Mouse (Mus musculus): ENCODE data around the gene Srbd1. TPM values are rescaled to one million over a fixed set of nuclear protein-coding genes. Genes with fewer than 3 reads are reported as not detected.
A peak's percentile ranks its signal among the peaks of the same experiment; 100 is the strongest.

Srbd1 gene
- polyA plus RNA-seq, 1 experiment from 2014 or later = 6.7 TPM

DNA sequence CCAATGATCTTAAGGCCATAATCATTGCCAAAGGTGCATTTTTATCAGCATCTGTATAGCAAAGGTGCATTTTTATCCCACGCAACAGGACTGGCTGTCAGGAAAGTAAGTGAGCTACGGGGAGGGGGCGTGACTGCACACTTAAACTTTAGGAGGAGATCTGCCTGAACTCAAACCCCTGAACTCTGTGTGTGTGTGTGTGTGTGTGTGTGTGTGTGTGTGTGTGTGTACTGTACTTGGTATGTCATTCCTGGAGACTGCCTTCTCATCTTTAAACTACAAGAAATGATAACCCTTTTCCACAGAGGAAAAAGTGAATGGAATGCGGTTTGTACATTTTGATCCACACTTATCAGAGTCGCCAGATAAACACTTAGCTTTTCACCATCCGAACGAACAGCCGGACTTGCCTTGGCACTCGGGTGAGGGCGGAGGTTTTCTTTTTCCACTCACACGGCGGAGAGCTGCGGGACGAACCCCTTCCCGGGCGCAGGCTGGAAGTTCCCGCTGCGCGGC is 21.1 kb upstream of the Srbd1 start:
- Histone ChIP-seq H3K36me3 (ENCODE audit: control insufficient read depth, insufficient read depth, low read length) (0 out of 2 replicates have a peak, but pooled peaks cover 4% of the 10 kb centered on the region), H3K9me3 (ENCODE audit: control insufficient read depth, low read length) (no peaks in the 10 kb centered on the region), H3K9ac (ENCODE audit: low read length) (peak overlapping the region; percentile 97), H3K4me2 (ENCODE audit: low read length) (peak overlapping the region; percentile 97), H3K27me3 (ENCODE audit: control insufficient read depth, insufficient read depth, low read length) (no peaks in the 10 kb centered on the region), H3K27ac (replicated peaks in 1 of 2; ENCODE audit: control insufficient read depth in 1 of 2, insufficient read depth in 1 of 2, low read depth in 2 of 2, low read length in 2 of 2) (peak overlapping the region; percentile 86 to 99), H3K4me1 (ENCODE audit: control insufficient read depth in 2 of 2, insufficient read depth in 2 of 2, low read length in 2 of 2) (peaks cover 25 to 40% of the 10 kb centered on the region in 2 experiments), H3K4me3 (ENCODE audit: control insufficient read depth in 1 of 2, insufficient read depth in 1 of 2, low read depth in 1 of 2, low read length in 2 of 2) (peak overlapping the region; percentile 54 to 71)
- ATAC-seq (ENCODE audit: insufficient number of reproducible peaks, insufficient read depth, low FRiP score, low read depth) = no peak
- WGBS = 3% methylated on average over 19 of the region's 19 CpGs

DNA sequence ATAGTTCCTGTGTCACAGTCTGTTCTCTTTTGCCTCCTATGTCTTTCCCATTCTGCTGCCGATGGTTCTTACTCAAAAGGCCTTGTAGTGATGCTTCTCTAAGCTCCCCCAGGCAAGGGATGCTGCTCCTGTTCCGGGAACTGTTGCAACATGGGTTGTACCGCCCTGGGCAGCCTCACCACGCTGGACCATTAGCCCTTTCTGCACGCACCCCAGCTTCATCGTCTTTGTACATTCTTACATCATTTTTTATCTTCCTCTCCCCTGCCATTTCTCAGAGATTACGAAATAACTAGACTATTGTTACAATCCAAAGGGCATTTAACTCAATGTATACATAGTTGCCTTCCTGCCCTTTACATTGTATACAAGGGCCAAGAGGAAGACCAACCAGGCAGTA is 19.4 kb upstream of the Srbd1 start:
- Histone ChIP-seq H3K27ac (replicated peaks in 1 of 2; ENCODE audit: control insufficient read depth in 1 of 2, insufficient read depth in 1 of 2, low read depth in 2 of 2, low read length in 2 of 2) (no peak overlapping the region), H3K36me3 (ENCODE audit: control insufficient read depth, insufficient read depth, low read length) (no peaks in the 10 kb centered on the region), H3K4me3 (ENCODE audit: control insufficient read depth in 1 of 2, insufficient read depth in 1 of 2, low read depth in 1 of 2, low read length in 2 of 2) (no peak overlapping the region), H3K27me3 (ENCODE audit: control insufficient read depth, insufficient read depth, low read length) (no peaks in the 10 kb centered on the region), H3K9me3 (ENCODE audit: control insufficient read depth, low read length) (no peaks in the 10 kb centered on the region), H3K4me2 (ENCODE audit: low read length) (no peak overlapping the region), H3K9ac (ENCODE audit: low read length) (no peak overlapping the region), H3K4me1 (ENCODE audit: control insufficient read depth in 2 of 2, insufficient read depth in 2 of 2, low read length in 2 of 2) (peaks cover 13 to 23% of the 10 kb centered on the region in 2 experiments; a peak in 3 of 4 replicates)
- 74% methylated on average over 7 of the region's 7 CpGs for WGBS
- ATAC-seq (ENCODE audit: insufficient number of reproducible peaks, insufficient read depth, low FRiP score, low read depth) = no peak

DNA sequence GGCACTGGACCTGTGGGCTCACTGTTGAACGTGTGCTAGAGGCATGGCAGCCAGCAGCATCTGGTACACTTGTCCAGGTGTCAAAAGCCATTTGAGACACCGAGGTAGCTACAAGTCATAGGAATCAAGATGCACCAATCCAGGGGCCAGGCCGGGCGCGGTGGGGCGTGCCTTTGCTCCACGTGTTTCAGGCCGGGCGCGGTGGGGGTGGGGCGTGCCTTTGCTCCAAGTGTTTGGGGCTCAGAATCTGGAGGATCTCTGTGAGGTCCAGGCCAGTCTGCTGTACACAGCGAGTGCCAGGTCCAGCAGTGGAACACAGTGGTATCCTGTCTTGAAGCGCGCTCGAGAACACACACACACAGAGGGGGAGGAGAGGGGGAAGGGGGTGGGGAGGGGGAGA is 17.7 kb upstream of the Srbd1 start:
- WGBS = 52% methylated on average over 15 of the region's 15 CpGs

DNA sequence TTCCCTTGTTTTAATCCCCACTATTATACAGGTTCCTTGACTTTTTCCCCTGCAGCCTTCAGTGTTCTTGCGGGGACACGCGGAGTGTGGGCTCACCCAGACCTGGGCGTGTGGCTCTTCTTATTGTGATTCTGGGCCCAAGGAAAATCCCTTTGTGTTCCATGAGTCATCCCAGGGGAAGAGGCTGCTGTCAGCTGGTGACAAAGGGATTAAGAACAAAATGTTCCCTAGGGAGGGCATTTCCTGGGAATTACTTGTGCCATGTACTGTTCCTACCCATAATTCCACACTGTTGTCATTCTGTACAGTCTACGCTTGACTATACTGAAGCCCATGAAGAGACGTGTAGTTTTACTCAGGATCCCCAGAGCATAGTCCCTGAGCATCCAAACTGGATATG is 12.0 kb upstream of the Srbd1 start:
- Histone ChIP-seq H3K36me3 (ENCODE audit: control insufficient read depth, insufficient read depth, low read length) (no peaks in the 10 kb centered on the region), H3K27me3 (ENCODE audit: control insufficient read depth, insufficient read depth, low read length) (no peaks in the 10 kb centered on the region), H3K4me3 (ENCODE audit: control insufficient read depth in 1 of 2, insufficient read depth in 1 of 2, low read depth in 1 of 2, low read length in 2 of 2) (no peak overlapping the region), H3K9me3 (ENCODE audit: control insufficient read depth, low read length) (no peaks in the 10 kb centered on the region; the same call in 1 of the 2 replicates), H3K4me1 (ENCODE audit: control insufficient read depth in 2 of 2, insufficient read depth in 2 of 2, low read length in 2 of 2) (peaks cover 0 to 2% of the 10 kb centered on the region in 2 experiments; a peak in 2 of 4 replicates), H3K4me2 (ENCODE audit: low read length) (no peak overlapping the region), H3K27ac (replicated peaks in 1 of 2; ENCODE audit: control insufficient read depth in 1 of 2, insufficient read depth in 1 of 2, low read depth in 2 of 2, low read length in 2 of 2) (no peak overlapping the region), H3K9ac (ENCODE audit: low read length) (no peak overlapping the region)
- 69% methylated on average over 6 of the region's 6 CpGs for WGBS
- ATAC-seq (ENCODE audit: insufficient number of reproducible peaks, insufficient read depth, low FRiP score, low read depth) = no peak

More for the DNA sequence above, 17.7 kb upstream of the Srbd1 start:
- Histone ChIP-seq H3K27me3 (ENCODE audit: control insufficient read depth, insufficient read depth, low read length) (no peaks in the 10 kb centered on the region), H3K9me3 (ENCODE audit: control insufficient read depth, low read length) (no peaks in the 10 kb centered on the region), H3K36me3 (ENCODE audit: control insufficient read depth, insufficient read depth, low read length) (no peaks in the 10 kb centered on the region), H3K4me2 (ENCODE audit: low read length) (no peak overlapping the region), H3K27ac (replicated peaks in 1 of 2; ENCODE audit: control insufficient read depth in 1 of 2, insufficient read depth in 1 of 2, low read depth in 2 of 2, low read length in 2 of 2) (no peak overlapping the region), H3K4me3 (ENCODE audit: control insufficient read depth in 1 of 2, insufficient read depth in 1 of 2, low read depth in 1 of 2, low read length in 2 of 2) (no peak overlapping the region), H3K4me1 (ENCODE audit: control insufficient read depth in 2 of 2, insufficient read depth in 2 of 2, low read length in 2 of 2) (peaks cover 11 to 16% of the 10 kb centered on the region in 2 experiments; a peak in 3 of 4 replicates), H3K9ac (ENCODE audit: low read length) (no peak overlapping the region)
- ATAC-seq (ENCODE audit: insufficient number of reproducible peaks, insufficient read depth, low FRiP score, low read depth) = no peak

DNA sequence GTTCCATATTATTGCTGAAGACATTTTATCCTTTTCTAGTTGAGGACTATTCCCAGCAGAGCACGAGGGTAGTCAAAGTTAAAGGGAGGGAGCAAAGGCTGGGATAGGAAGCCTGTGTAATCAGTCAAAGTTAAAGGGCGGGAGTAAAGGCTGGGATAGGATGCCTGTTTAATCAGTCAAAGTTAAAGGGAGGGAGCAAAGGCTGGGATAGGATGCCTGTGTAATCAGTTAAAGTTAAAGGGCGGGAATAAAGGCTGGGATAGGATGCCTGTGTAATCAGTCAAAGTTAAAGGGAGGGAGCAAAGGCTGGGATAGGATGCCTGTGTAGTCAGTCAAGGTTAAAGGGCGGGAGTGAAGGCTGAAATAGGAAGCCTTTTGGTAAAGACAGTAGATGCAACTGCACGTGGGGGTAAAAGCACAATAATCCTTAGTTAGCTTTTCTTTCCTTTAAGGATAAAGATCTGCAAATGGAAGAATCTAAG is 5.9 kb upstream of the Srbd1 start:
- H3K4me2 ChIP-seq (ENCODE audit: low read length) = peak overlapping the region; percentile 47; the same call in 1 of the 2 replicates
- H3K27me3 ChIP-seq (ENCODE audit: control insufficient read depth, insufficient read depth, low read length) = no peaks in the 10 kb centered on the region
- peaks cover 0 to 2% of the 10 kb centered on the region in 2 experiments; a peak in 3 of 4 replicates for H3K4me1 ChIP-seq (ENCODE audit: control insufficient read depth in 2 of 2, insufficient read depth in 2 of 2, low read length in 2 of 2)
- peak; percentile 87 for ATAC-seq (ENCODE audit: insufficient number of reproducible peaks, insufficient read depth, low FRiP score, low read depth)
- no peak overlapping the region for H3K9ac ChIP-seq (ENCODE audit: low read length)
- no peaks in the 10 kb centered on the region for H3K36me3 ChIP-seq (ENCODE audit: control insufficient read depth, insufficient read depth, low read length)
- 6% methylated on average over 5 of the region's 5 CpGs for WGBS
- H3K27ac ChIP-seq (replicated peaks in 1 of 2; ENCODE audit: control insufficient read depth in 1 of 2, insufficient read depth in 1 of 2, low read depth in 2 of 2, low read length in 2 of 2) = no peak overlapping the region
- no peak overlapping the region for H3K4me3 ChIP-seq (ENCODE audit: control insufficient read depth in 1 of 2, insufficient read depth in 1 of 2, low read depth in 1 of 2, low read length in 2 of 2)
- H3K9me3 ChIP-seq (ENCODE audit: control insufficient read depth, low read length) = no peaks in the 10 kb centered on the region; the same call in 1 of the 2 replicates

DNA sequence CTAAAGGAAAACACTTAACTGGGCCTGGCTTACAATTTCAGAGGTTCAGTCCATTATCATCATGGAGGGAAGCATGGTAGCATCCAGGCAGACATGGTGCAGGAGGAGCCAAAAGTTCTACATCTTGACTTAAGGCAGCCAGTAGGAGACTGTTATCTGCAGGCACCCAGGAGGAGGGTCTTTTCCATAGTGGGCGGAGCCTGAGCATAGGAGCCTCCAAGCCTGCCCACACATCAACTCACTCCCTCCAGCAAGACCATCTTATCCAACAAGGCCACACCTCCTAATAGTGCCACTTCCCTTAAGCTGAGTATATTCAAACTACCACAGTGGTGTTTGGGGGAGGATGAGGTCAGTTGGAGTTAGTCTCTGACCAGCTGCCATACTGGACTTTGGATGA is 4.8 kb upstream of the Srbd1 start:
- Histone ChIP-seq H3K27ac (replicated peaks in 1 of 2; ENCODE audit: control insufficient read depth in 1 of 2, insufficient read depth in 1 of 2, low read depth in 2 of 2, low read length in 2 of 2) (no peak overlapping the region), H3K36me3 (ENCODE audit: control insufficient read depth, insufficient read depth, low read length) (no peaks in the 10 kb centered on the region), H3K9ac (ENCODE audit: low read length) (no peak overlapping the region), H3K4me2 (ENCODE audit: low read length) (no peak overlapping the region), H3K9me3 (ENCODE audit: control insufficient read depth, low read length) (no peaks in the 10 kb centered on the region; the same call in 1 of the 2 replicates), H3K4me1 (ENCODE audit: control insufficient read depth in 2 of 2, insufficient read depth in 2 of 2, low read length in 2 of 2) (peaks cover 4 to 7% of the 10 kb centered on the region in 2 experiments), H3K27me3 (ENCODE audit: control insufficient read depth, insufficient read depth, low read length) (no peaks in the 10 kb centered on the region), H3K4me3 (ENCODE audit: control insufficient read depth in 1 of 2, insufficient read depth in 1 of 2, low read depth in 1 of 2, low read length in 2 of 2) (no peak overlapping the region)
- no peak for ATAC-seq (ENCODE audit: insufficient number of reproducible peaks, insufficient read depth, low FRiP score, low read depth)
- 89% methylated on average over 1 of the region's 1 CpGs for WGBS

DNA sequence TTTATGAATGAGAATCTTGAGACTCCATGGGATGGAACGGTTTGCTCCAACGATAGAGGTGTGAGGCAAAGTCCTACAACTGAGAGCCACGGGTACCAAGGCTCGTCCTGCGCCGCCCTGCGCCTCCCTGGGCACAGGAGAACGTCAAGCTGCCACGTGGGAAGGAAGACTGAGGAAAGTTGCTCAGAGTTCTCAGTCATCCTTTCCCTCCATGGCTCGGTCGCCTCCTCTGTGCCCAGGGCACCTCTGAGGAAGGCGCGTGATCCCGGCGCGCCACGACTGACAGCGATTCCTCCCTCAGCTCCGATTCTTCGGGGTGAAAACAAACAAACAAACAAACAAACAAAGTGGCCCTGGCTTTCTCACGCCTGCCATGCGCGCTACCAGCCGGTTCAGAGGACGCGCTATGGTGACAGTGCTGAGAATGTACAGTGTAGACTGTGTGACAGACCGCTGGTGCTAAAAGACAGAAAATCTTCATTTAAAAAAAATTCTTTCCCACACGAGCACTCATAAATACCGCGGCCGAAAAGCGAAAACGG is 367 bp downstream of the Srbd1 start:
- peak overlapping the region; percentile 12 to 64; a peak in 3 of 4 replicates for H3K27ac ChIP-seq (replicated peaks in 1 of 2; ENCODE audit: control insufficient read depth in 1 of 2, insufficient read depth in 1 of 2, low read depth in 2 of 2, low read length in 2 of 2)
- peaks cover 10% of the 10 kb centered on the region; the same call in 1 of the 2 replicates for H3K36me3 ChIP-seq (ENCODE audit: control insufficient read depth, insufficient read depth, low read length)
- H3K4me3 ChIP-seq (ENCODE audit: control insufficient read depth in 1 of 2, insufficient read depth in 1 of 2, low read depth in 1 of 2, low read length in 2 of 2) = peak overlapping the region; percentile 83 to 96
- peak; percentile 55 for ATAC-seq (ENCODE audit: insufficient number of reproducible peaks, insufficient read depth, low FRiP score, low read depth)
- H3K4me1 ChIP-seq (ENCODE audit: control insufficient read depth in 2 of 2, insufficient read depth in 2 of 2, low read length in 2 of 2) = peaks cover 4 to 14% of the 10 kb centered on the region in 2 experiments; a peak in 3 of 4 replicates
- no peaks in the 10 kb centered on the region for H3K27me3 ChIP-seq (ENCODE audit: control insufficient read depth, insufficient read depth, low read length)
- H3K9me3 ChIP-seq (ENCODE audit: control insufficient read depth, low read length) = no peaks in the 10 kb centered on the region
- peak overlapping the region; percentile 98 for H3K4me2 ChIP-seq (ENCODE audit: low read length)
- peak overlapping the region; percentile 89 for H3K9ac ChIP-seq (ENCODE audit: low read length)
- under 1% methylated on average over 33 of the region's 33 CpGs for WGBS
